Comparison of ENCODE assay signal across 26 mouse cellular contexts in genomic region chr9:77716009-77716408, GRCm38 (mm10).
"Had no signal": no experiment of that assay in that cellular context is flagged by ENCODE, and none has a peak within 500 bp of the region (broad histone marks: within the 10 kb centered on the region; RNA-seq: fewer than 3 reads in every experiment).

No protein-coding gene starts in this region.

- H3K4me3 ChIP-seq: gastrocnemius, adult 2 months; heart, embryonic 10.5 days; heart, embryonic 12.5 days; hindbrain, embryonic 10.5 days; hindbrain, embryonic 12.5 days; intestine, embryonic 15.5 days; layer of hippocampus, adult 2 months; left cerebral cortex, adult 2 months; limb, embryonic 10.5 days; limb, embryonic 12.5 days; liver, embryonic 13.5 days had no signal

- H3K36me3 ChIP-seq: heart, embryonic 10.5 days; heart, embryonic 12.5 days; hindbrain, embryonic 10.5 days; hindbrain, embryonic 12.5 days; intestine, embryonic 15.5 days; limb, embryonic 10.5 days; limb, embryonic 12.5 days; liver, embryonic 13.5 days had no signal

- H3K27ac ChIP-seq: gastrocnemius, adult 2 months; heart, embryonic 10.5 days; hindbrain, embryonic 10.5 days; hindbrain, embryonic 12.5 days; hindbrain, embryonic 14.5 days; intestine, embryonic 15.5 days; layer of hippocampus, adult 2 months; left cerebral cortex, adult 2 months; limb, embryonic 10.5 days; limb, embryonic 12.5 days; liver, embryonic 13.5 days had no signal

- ATAC-seq: hindbrain, embryonic 16.5 days; inflammation-experienced regulatory T-cells, adult 6 months; intestine, embryonic 15.5 days; intestine, postnatal 0 days had no signal

- DNase-seq: gastrocnemius, adult 2 months; gastrocnemius, postnatal 14 days; gastrocnemius, postnatal 36 days; heart, adult 18-20 months; heart, postnatal 10 days; heart, postnatal 4 days; kidney, adult 18-20 months; kidney, postnatal 10 days; kidney, postnatal 25 days; kidney, postnatal 4 days; liver; liver, embryonic 13.5 days had no signal

- H3K9me3 ChIP-seq: heart, embryonic 10.5 days; heart, embryonic 12.5 days; hindbrain, embryonic 10.5 days; hindbrain, embryonic 12.5 days; intestine, embryonic 15.5 days; limb, embryonic 10.5 days; limb, embryonic 12.5 days; liver, embryonic 13.5 days had no signal

- H3K9ac ChIP-seq: heart, embryonic 12.5 days; hindbrain, embryonic 12.5 days; hindbrain, embryonic 14.5 days; intestine, embryonic 15.5 days; limb, embryonic 12.5 days; liver, embryonic 13.5 days had no signal

- H3K27me3 ChIP-seq: heart, embryonic 12.5 days; hindbrain, embryonic 12.5 days; intestine, embryonic 15.5 days; limb, embryonic 12.5 days; liver, embryonic 13.5 days had no signal

- H3K4me2 ChIP-seq: heart, embryonic 12.5 days; hindbrain, embryonic 12.5 days; hindbrain, embryonic 14.5 days; intestine, embryonic 15.5 days; limb, embryonic 12.5 days; liver, embryonic 11.5 days; liver, embryonic 13.5 days had no signal

- H3K4me1 ChIP-seq: heart, embryonic 10.5 days; hindbrain, embryonic 10.5 days; hindbrain, embryonic 12.5 days; limb, embryonic 10.5 days; limb, embryonic 12.5 days had no signal
